Comparison of ENCODE assay signal across 9 mouse cellular contexts in the genomic region with DNA sequence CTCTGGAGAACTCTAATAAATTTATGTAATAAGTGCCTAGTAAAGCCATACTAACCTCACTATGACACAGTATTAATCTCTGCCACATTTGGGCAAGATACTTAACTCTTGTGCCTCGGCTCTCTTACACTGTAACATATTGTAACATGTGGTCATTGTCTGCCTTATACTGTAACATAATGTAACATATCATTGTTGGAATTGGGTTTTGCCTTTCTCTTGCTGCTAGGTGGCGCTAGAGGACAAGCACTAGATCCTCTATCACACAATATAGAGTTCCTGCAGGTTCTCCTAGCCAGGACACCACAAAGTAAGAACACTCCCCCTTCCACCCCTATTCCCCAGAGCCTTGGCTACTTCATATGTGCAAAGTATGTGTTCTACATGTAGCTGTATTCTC. TPM values are rescaled to one million over a fixed set of nuclear protein-coding genes. Genes with fewer than 3 reads are reported as not detected.
DNase-seq lines count a peak whose midpoint lies in the region; ATAC-seq and TF ChIP-seq lines count a peak whose summit lies in the region.
"Had no signal": no experiment of that assay in that cellular context is flagged by ENCODE, and none has a peak within 500 bp of the region (broad histone marks: within the 10 kb centered on the region; RNA-seq: fewer than 3 reads in every experiment).

No protein-coding gene starts in this region.

- H3K9me3 ChIP-seq in heart, postnatal 0 days (replicated peaks; ENCODE audit: control insufficient read depth, low read length) = no peaks in the 10 kb centered on the region
- no peaks in the 10 kb centered on the region for H3K9me3 ChIP-seq in heart, embryonic 10.5 days
- no peaks in the 10 kb centered on the region for H3K9me3 ChIP-seq in embryonic facial prominence, embryonic 11.5 days (replicated peaks; ENCODE audit: control insufficient read depth, low read length)
- no peaks in the 10 kb centered on the region for H3K9me3 ChIP-seq in liver, postnatal 0 days (ENCODE audit: low read length)
- H3K9me3 ChIP-seq: embryonic facial prominence, embryonic 13.5 days had no signal

- H3K9ac ChIP-seq in heart, postnatal 0 days (replicated peaks; ENCODE audit: low read depth, low read length) = no peak overlapping the region
- H3K9ac ChIP-seq in embryonic facial prominence, embryonic 11.5 days (replicated peaks; ENCODE audit: low read length) = no peak overlapping the region
- no peak overlapping the region for H3K9ac ChIP-seq in liver, postnatal 0 days (replicated peaks)
- H3K9ac ChIP-seq: embryonic facial prominence, embryonic 13.5 days had no signal

- no peaks in the 10 kb centered on the region for H3K27me3 ChIP-seq in heart, postnatal 0 days (ENCODE audit: control insufficient read depth, insufficient read depth, low read length)
- H3K27me3 ChIP-seq in heart, embryonic 10.5 days (ENCODE audit: insufficient read depth, poor library complexity, severe bottlenecking) = peaks cover 8% of the 10 kb centered on the region; the same call in 1 of the 2 replicates
- no peaks in the 10 kb centered on the region for H3K27me3 ChIP-seq in embryonic facial prominence, embryonic 11.5 days (ENCODE audit: control insufficient read depth, insufficient read depth, low read length)
- no peaks in the 10 kb centered on the region for H3K27me3 ChIP-seq in liver, postnatal 0 days (ENCODE audit: insufficient read depth, low read length)

- 43% methylated on average over 2 of the region's 2 CpGs for WGBS in heart, postnatal 0 days
- WGBS in heart, embryonic 10.5 days = 44% methylated on average over 2 of the region's 2 CpGs
- 38% methylated on average over 2 of the region's 2 CpGs for WGBS in embryonic facial prominence, embryonic 11.5 days
- 34% methylated on average over 2 of the region's 2 CpGs for WGBS in liver, postnatal 0 days (ENCODE audit: insufficient replicate concordance)

- DNase-seq in heart, postnatal 0 days (ENCODE audit: low spot score) = no peak
- no peak for DNase-seq in heart, embryonic 10.5 days (ENCODE audit: low spot score)
- DNase-seq in urinary bladder, postnatal 14 days (ENCODE audit: low spot score) = peak; percentile 19
- DNase-seq in urinary bladder, postnatal 25 days (ENCODE audit: low spot score) = no peak
- DNase-seq in embryonic facial prominence, embryonic 11.5 days (ENCODE audit: low spot score) = peak; percentile 68
- peak; percentile 38 for DNase-seq in liver, postnatal 0 days
- peak; percentile 76 for DNase-seq in thymus, postnatal 25 days

- ATAC-seq in heart, postnatal 0 days (ENCODE audit: insufficient read depth, low read depth) = no peak
- ATAC-seq in embryonic facial prominence, embryonic 11.5 days (replicated peaks; ENCODE audit: insufficient number of reproducible peaks, low FRiP score, low TSS enrichment, low read depth) = no peak
- ATAC-seq in liver, postnatal 0 days = 0 out of 2 replicates have a peak, but pooled peaks have one; percentile 29
- ATAC-seq in inflammation-experienced regulatory T-cells, adult 6 months = no peak

- no peaks in the 10 kb centered on the region for H3K36me3 ChIP-seq in heart, postnatal 0 days (replicated peaks; ENCODE audit: control insufficient read depth, insufficient read depth, low read length)
- H3K36me3 ChIP-seq in heart, embryonic 10.5 days = no peaks in the 10 kb centered on the region
- H3K36me3 ChIP-seq in embryonic facial prominence, embryonic 11.5 days (replicated peaks; ENCODE audit: control insufficient read depth, insufficient read depth, low read depth, low read length) = no peaks in the 10 kb centered on the region
- H3K36me3 ChIP-seq in liver, postnatal 0 days (replicated peaks; ENCODE audit: insufficient read depth, low read length) = no peaks in the 10 kb centered on the region
- H3K36me3 ChIP-seq: embryonic facial prominence, embryonic 13.5 days had no signal

- no peaks in the 10 kb centered on the region for H3K4me1 ChIP-seq in heart, postnatal 0 days (ENCODE audit: control insufficient read depth, insufficient read depth)
- no peaks in the 10 kb centered on the region for H3K4me1 ChIP-seq in heart, embryonic 10.5 days
- no peaks in the 10 kb centered on the region for H3K4me1 ChIP-seq in embryonic facial prominence, embryonic 11.5 days (ENCODE audit: control insufficient read depth, insufficient read depth, low read length)
- H3K4me1 ChIP-seq in liver, postnatal 0 days (ENCODE audit: insufficient read depth) = no peaks in the 10 kb centered on the region
- H3K4me1 ChIP-seq: embryonic facial prominence, embryonic 13.5 days had no signal

- no peak overlapping the region for H3K27ac ChIP-seq in heart, postnatal 0 days (ENCODE audit: low read depth)
- no peak overlapping the region for H3K27ac ChIP-seq in heart, embryonic 10.5 days
- H3K27ac ChIP-seq in embryonic facial prominence, embryonic 11.5 days (replicated peaks; ENCODE audit: low read depth, low read length) = no peak overlapping the region
- H3K27ac ChIP-seq in liver, postnatal 0 days (ENCODE audit: low read depth) = no peak overlapping the region
- H3K27ac ChIP-seq: embryonic facial prominence, embryonic 13.5 days had no signal

- TF ChIP-seq CTCF in heart, postnatal 0 days (IDR thresholded peaks at IDR 0.05; ENCODE audit: low read depth) = peak; percentile 48
- TF ChIP-seq CTCF in liver, postnatal 0 days (IDR thresholded peaks at IDR 0.05; ENCODE audit: low read depth) = peak; percentile 78

- TF ChIP-seq EP300 in heart, postnatal 0 days (IDR thresholded peaks at IDR 0.05; ENCODE audit: low read depth) = no peak
- TF ChIP-seq EP300 in liver, postnatal 0 days (IDR thresholded peaks at IDR 0.05; ENCODE audit: low read depth) = no peak

- H3K4me2 ChIP-seq in heart, postnatal 0 days (ENCODE audit: low read depth, low read length) = no peak overlapping the region
- no peak overlapping the region for H3K4me2 ChIP-seq in embryonic facial prominence, embryonic 11.5 days (ENCODE audit: low read depth, low read length)
- H3K4me2 ChIP-seq in liver, postnatal 0 days (ENCODE audit: low read depth, low read length) = no peak overlapping the region
- H3K4me2 ChIP-seq: embryonic facial prominence, embryonic 13.5 days had no signal

- H3K4me3 ChIP-seq in heart, postnatal 0 days (ENCODE audit: low read depth, low read length) = no peak overlapping the region
- H3K4me3 ChIP-seq in heart, embryonic 10.5 days = no peak overlapping the region
- no peak overlapping the region for H3K4me3 ChIP-seq in embryonic facial prominence, embryonic 11.5 days (ENCODE audit: low read depth, low read length)
- no peak overlapping the region for H3K4me3 ChIP-seq in liver, postnatal 0 days (ENCODE audit: low read depth, low read length)
- H3K4me3 ChIP-seq: embryonic facial prominence, embryonic 13.5 days had no signal

RNA-seq across cellular contexts. Expression of gene Fam163a, which starts 36.2 kb away (rescaled TPM):
- total RNA-seq in heart, postnatal 0 days (2014; rRNA removed; ENCODE audit: low replicate concordance) = 1.8 and 2.8 TPM in 2 replicates
- 1.0 and 1.6 TPM in 2 replicates for polyA plus RNA-seq in heart, postnatal 0 days (2015; fragmentation: Nextera tagmentation; extraction: Ambion mirVana)
- polyA plus RNA-seq in heart, embryonic 10.5 days (2016; fragmentation: Nextera tagmentation; extraction: Ambion mirVana) = 1.1 and 3.1 TPM in 2 replicates
- polyA plus RNA-seq in embryonic facial prominence, embryonic 11.5 days (2014; fragmentation: Nextera tagmentation; extraction: Ambion mirVana) = 1.0 and 1.2 TPM in 2 replicates
- polyA plus RNA-seq in liver, postnatal 0 days (2015; fragmentation: Nextera tagmentation; extraction: Ambion mirVana) = 0.05 and 0.07 TPM in 2 replicates
- polyA plus RNA-seq in inflammation-experienced regulatory T-cells, adult 6 months (2017; shearing (Covaris generic)) = not detected

Comparison
In these comparisons a context has a peak if more than half of its experiments do, and no peak if none do; other contexts are left out.
1. DNase-seq: peak in urinary bladder, postnatal 14 days (single experiment), embryonic facial prominence, embryonic 11.5 days (single experiment), liver, postnatal 0 days (single experiment) and thymus, postnatal 25 days (single experiment); none in heart, postnatal 0 days (single experiment), heart, embryonic 10.5 days (single experiment) and urinary bladder, postnatal 25 days (single experiment).